Comparison of ENCODE assay signal across 8 mouse cellular contexts in the genomic region with DNA sequence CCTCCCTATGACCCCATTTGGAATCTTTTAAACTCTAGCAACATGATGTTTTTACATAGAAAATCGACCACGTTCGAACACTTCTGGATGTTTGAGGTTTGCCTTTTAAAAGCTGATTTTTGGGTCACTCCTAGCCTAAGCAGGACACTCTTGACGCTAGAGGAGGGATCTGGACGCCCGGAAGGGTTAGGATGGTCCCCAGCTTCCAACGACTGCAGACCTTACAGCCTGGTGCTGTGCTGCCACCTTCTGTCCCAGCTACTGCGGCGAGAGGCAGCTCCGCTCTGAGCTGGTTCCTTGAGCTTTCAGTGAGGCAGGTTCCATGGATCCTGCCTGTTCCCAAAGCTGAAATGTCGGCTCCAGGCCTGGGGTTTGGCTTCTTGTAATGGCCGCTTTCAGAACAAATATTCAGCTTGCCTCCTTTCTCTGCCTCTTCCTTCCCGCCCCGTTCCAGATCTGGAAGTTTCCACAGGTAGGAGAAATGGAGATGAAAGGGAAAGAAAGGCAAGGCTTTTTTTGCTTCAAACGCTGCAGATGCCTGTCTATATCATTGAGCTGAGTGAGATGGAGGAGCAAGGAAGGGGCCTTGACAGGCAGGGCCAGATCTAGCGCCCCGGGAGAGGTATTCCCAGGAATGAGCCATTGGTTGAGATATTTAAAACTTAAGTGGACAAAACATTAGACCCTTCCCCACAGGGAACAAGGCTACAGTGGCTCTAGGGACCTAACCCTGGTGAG.
DNase-seq lines count a peak whose midpoint lies in the region; ATAC-seq and TF ChIP-seq lines count a peak whose summit lies in the region.

No protein-coding gene starts in this region.

- H3K27me3 ChIP-seq in hindbrain, embryonic 14.5 days (ENCODE audit: control insufficient read depth, insufficient read depth, low read length): peaks cover 29% of the 10 kb centered on the region

- H3K4me2 ChIP-seq in hindbrain, embryonic 14.5 days (replicated peaks): peak overlapping the region; percentile 24; the same call in 1 of the 2 replicates

- intact Hi-C loops in gastrocnemius, adult 2 months (cut with DNase I): loop anchor here (5.0 kb wide), 4 partner anchors 237 to 797 kb away; no protein-coding TSS in a partner anchor

- DNase-seq in adrenal gland, adult 18-20 months (ENCODE audit: low spot score in 2 of 2): peak; percentile 42 to 61
- DNase-seq in cerebellum, postnatal 4 days (ENCODE audit: low spot score in 2 of 2): peak; percentile 52 to 79
- peak; percentile 84 for DNase-seq in gastrocnemius, adult 2 months
- peak; percentile 87 for DNase-seq in hindbrain, embryonic 14.5 days (ENCODE audit: low spot score)
- peak; percentile 71 to 80 for DNase-seq in layer of hippocampus, postnatal 14 days (ENCODE audit: low spot score in 2 of 2)
- peak; percentile 75 to 76 for DNase-seq in lung, postnatal 4 days
- DNase-seq in right cerebral cortex, postnatal 14 days: peak; percentile 78

- H3K27ac ChIP-seq in gastrocnemius, adult 2 months: peak overlapping the region; percentile 38
- H3K27ac ChIP-seq in hindbrain, embryonic 14.5 days: no peak overlapping the region

- TF ChIP-seq CTCF in gastrocnemius, adult 2 months (IDR thresholded peaks at IDR 0.05): peak; percentile 94

- ATAC-seq in hindbrain, embryonic 14.5 days (ENCODE audit: low FRiP score): peak; percentile 68; the same call in 1 of the 2 replicates
- no peak for ATAC-seq in erythroid progenitor cell, adult 5-6 weeks (replicated peaks; ENCODE audit: low FRiP score, poor library complexity, severe bottlenecking)

- 15% methylated on average over 17 of the region's 17 CpGs for WGBS in hindbrain, embryonic 14.5 days

- no peaks in the 10 kb centered on the region for H3K36me3 ChIP-seq in hindbrain, embryonic 14.5 days (replicated peaks; ENCODE audit: control insufficient read depth, insufficient read depth)

- no peak overlapping the region for H3K9ac ChIP-seq in hindbrain, embryonic 14.5 days

- no peaks in the 10 kb centered on the region for H3K9me3 ChIP-seq in hindbrain, embryonic 14.5 days (ENCODE audit: control insufficient read depth, low read length)

- peaks cover 7% of the 10 kb centered on the region for H3K4me1 ChIP-seq in hindbrain, embryonic 14.5 days (replicated peaks; ENCODE audit: control insufficient read depth, insufficient read depth, low read length)

- H3K4me3 ChIP-seq in gastrocnemius, adult 2 months: no peak overlapping the region
- H3K4me3 ChIP-seq in hindbrain, embryonic 14.5 days (replicated peaks; ENCODE audit: low read length): no peak overlapping the region
